Mouse (Mus musculus) MEL (cell line): ENCODE data around the gene Fam181b. TPM values are rescaled to one million over a fixed set of nuclear protein-coding genes. Genes with fewer than 3 reads are reported as not detected.

Experiments
- DNase-seq: peaks from one replicate; pipeline ENCODE4 v3.0.0; 2011; ENCODE audit warnings: low read depth, low spot score
- H3K27ac ChIP-seq: 2 replicates; pipeline ENCODE4 v1.5.1; 2012; ENCODE audit warnings: low read depth, mild to moderate bottlenecking, control low read depth, low read length, moderate library complexity; ENCODE audit not compliant: control insufficient read depth
- H3K27me3 ChIP-seq, 2 experiments: fragments of 150-350 bp in 1 of 2; sonication (generic) in 1 of 2; 2 replicates each; pipeline ENCODE4 v1.6.1; 2012; ENCODE audit warnings: low read length in 2 of 2, mild to moderate bottlenecking in 2 of 2, improper control_type of control experiment in 1 of 2, moderate library complexity in 1 of 2; ENCODE audit not compliant: insufficient read depth in 2 of 2, control insufficient read depth in 1 of 2
- H3K36me3 ChIP-seq, 2 experiments: 2 replicates each; pipeline ENCODE4 v1.6.1; 2012 to 2014; ENCODE audit warnings: low read length in 2 of 2, improper control_type of control experiment in 1 of 2, inconsistent platforms in 1 of 2, mild to moderate bottlenecking in 1 of 2; ENCODE audit not compliant: insufficient read depth in 2 of 2, control insufficient read depth in 1 of 2
- H3K4me1 ChIP-seq, 2 experiments: fragments of 150-350 bp in 1 of 2; sonication (generic) in 1 of 2; 2 replicates each; pipeline ENCODE4 v1.6.1; 2012; ENCODE audit warnings: low read length in 2 of 2, improper control_type of control experiment in 1 of 2, mild to moderate bottlenecking in 1 of 2; ENCODE audit not compliant: insufficient read depth in 2 of 2, control insufficient read depth in 1 of 2
- H3K4me3 ChIP-seq, 2 experiments: fragments of 150-350 bp in 1 of 2; sonication (generic) in 1 of 2; 2 replicates each; pipeline ENCODE4 v1.5.1; 2012; ENCODE audit warnings: low read depth in 2 of 2, low read length in 2 of 2, mild to moderate bottlenecking in 2 of 2, moderate library complexity in 2 of 2, control low read depth in 1 of 2, improper control_type of control experiment in 1 of 2; ENCODE audit not compliant: control insufficient read depth in 1 of 2, insufficient read depth in 1 of 2
- H3K79me2 ChIP-seq: 2 replicates; pipeline ENCODE4 v1.6.1; 2012; ENCODE audit warnings: mild to moderate bottlenecking, low read length, moderate library complexity; ENCODE audit not compliant: control insufficient read depth, poor library complexity, insufficient read depth
- H3K9ac ChIP-seq: 2 replicates; pipeline ENCODE4 v1.6.1; 2012; ENCODE audit warnings: low read depth, mild to moderate bottlenecking, control low read depth, low read length, moderate library complexity; ENCODE audit not compliant: control insufficient read depth, poor library complexity, severe bottlenecking
- H3K9me3 ChIP-seq: fragments of 150-350 bp; sonication (generic); replicated peaks from 2 replicates; pipeline ENCODE4 v1.6.1; 2012; ENCODE audit warnings: mild to moderate bottlenecking, low read length, improper control_type of control experiment, moderate library complexity; ENCODE audit not compliant: insufficient read depth
- BHLHE40 ChIP-seq: IDR thresholded peaks from 2 replicates; pipeline ENCODE4 v1.6.1; 2012; ENCODE audit warnings: low read depth, mild to moderate bottlenecking, inconsistent platforms, low read length, improper control_type of control experiment, borderline replicate concordance
- CHD1 ChIP-seq: IDR thresholded peaks from 2 replicates; pipeline ENCODE4 v1.6.1; 2012; ENCODE audit warnings: low read depth, mild to moderate bottlenecking, inconsistent platforms, low read length, improper control_type of control experiment
- CTCF ChIP-seq, 3 experiments: IDR thresholded peaks in 2 of 3; conservative IDR thresholded peaks in 1 of 3; 2 replicates each; pipeline ENCODE4 v1.5.1; 2011 to 2012; ENCODE audit warnings: low read length in 3 of 3, low read depth in 2 of 3, mild to moderate bottlenecking in 2 of 3, improper control_type of control experiment in 1 of 3, inconsistent platforms in 1 of 3, mixed read lengths in 1 of 3, moderate library complexity in 1 of 3; ENCODE audit not compliant: control insufficient read depth in 1 of 3, insufficient read depth in 1 of 3, poor library complexity in 1 of 3, severe bottlenecking in 1 of 3
- ELF1 ChIP-seq: IDR thresholded peaks from 2 replicates; pipeline ENCODE4 v1.6.1; 2014; ENCODE audit warnings: low read depth, mild to moderate bottlenecking, inconsistent platforms, low read length, improper control_type of control experiment, moderate library complexity
- EP300 ChIP-seq, 2 experiments: IDR thresholded peaks; 2 replicates each; pipeline ENCODE4 v1.6.1; 2011; ENCODE audit warnings: improper control_type of control experiment in 2 of 2, low read length in 2 of 2, low read depth in 1 of 2, mild to moderate bottlenecking in 1 of 2
- ETS1 ChIP-seq: IDR thresholded peaks from 2 replicates; pipeline ENCODE4 v1.6.1; 2012; ENCODE audit warnings: low read depth, mild to moderate bottlenecking, inconsistent platforms, low read length, improper control_type of control experiment, moderate library complexity
- HCFC1 ChIP-seq: IDR thresholded peaks from 2 replicates; pipeline ENCODE4 v1.6.1; 2012; ENCODE audit warnings: low read depth, mild to moderate bottlenecking, inconsistent platforms, low read length, improper control_type of control experiment, moderate library complexity
- MAZ ChIP-seq: IDR thresholded peaks from 2 replicates; pipeline ENCODE4 v1.6.1; 2012; ENCODE audit warnings: low read depth, mild to moderate bottlenecking, inconsistent platforms, low read length, improper control_type of control experiment
- NELFE ChIP-seq: IDR thresholded peaks from 2 replicates; pipeline ENCODE4 v1.6.1; 2011; ENCODE audit warnings: low read depth, low read length, improper control_type of control experiment
- POLR2A ChIP-seq, 2 experiments: IDR thresholded peaks; 2 replicates each; pipeline ENCODE4 v1.6.1; 2011 to 2012; ENCODE audit warnings: low read length in 2 of 2, mild to moderate bottlenecking in 2 of 2, control low read depth in 1 of 2, improper control_type of control experiment in 1 of 2, low read depth in 1 of 2, moderate library complexity in 1 of 2; ENCODE audit not compliant: control insufficient read depth in 1 of 2, insufficient read depth in 1 of 2, poor library complexity in 1 of 2
- POLR2AphosphoS2 ChIP-seq: IDR thresholded peaks from 2 replicates; pipeline ENCODE4 v1.6.1; 2011; ENCODE audit warnings: low read length, improper control_type of control experiment
- RAD21 ChIP-seq: IDR thresholded peaks from 2 replicates; pipeline ENCODE4 v1.6.1; 2011; ENCODE audit warnings: mild to moderate bottlenecking, low read depth, low read length, improper control_type of control experiment
- RCOR1 ChIP-seq: IDR thresholded peaks from 2 replicates; pipeline ENCODE4 v1.6.1; 2012; ENCODE audit warnings: low read depth, mild to moderate bottlenecking, inconsistent platforms, low read length, improper control_type of control experiment
- UBTF ChIP-seq: IDR thresholded peaks from 2 replicates; pipeline ENCODE4 v1.6.1; 2012; ENCODE audit warnings: low read depth, mild to moderate bottlenecking, inconsistent platforms, low read length, improper control_type of control experiment, moderate library complexity, borderline replicate concordance; ENCODE audit not compliant: insufficient read depth
- USF1 ChIP-seq: IDR thresholded peaks from 2 replicates; pipeline ENCODE4 v1.6.1; 2014; ENCODE audit warnings: low read depth, mild to moderate bottlenecking, inconsistent platforms, low read length, improper control_type of control experiment, moderate library complexity
- USF2 ChIP-seq, 2 experiments: IDR thresholded peaks; 2 replicates each; pipeline ENCODE4 v1.6.1; 2011 to 2012; ENCODE audit warnings: improper control_type of control experiment in 2 of 2, low read length in 2 of 2, borderline replicate concordance in 1 of 2, inconsistent platforms in 1 of 2, low read depth in 1 of 2, mild to moderate bottlenecking in 1 of 2; ENCODE audit not compliant: insufficient read depth in 1 of 2
- ZNF384 ChIP-seq: IDR thresholded peaks from 2 replicates; pipeline ENCODE4 v1.6.1; 2012; ENCODE audit warnings: low read depth, mild to moderate bottlenecking, inconsistent platforms, low read length, improper control_type of control experiment
- polyA plus RNA-seq, 2 experiments: library from polyadenylated mRNA; stranded (reverse) in 1 of 2; unstranded in 1 of 2; fragments of >175 nt in 1 of 2; fragments of >200 nt in 1 of 2; gene quantifications; 2 replicates each; pipeline versions ENCODE4 v1.2.1 to v1.2.4; 2012; ENCODE audit warnings: low replicate concordance in 2 of 2, low read depth in 1 of 2; ENCODE audit not compliant: insufficient read length in 2 of 2, insufficient read depth in 1 of 2, missing spikeins in 1 of 2
- total RNA-seq: library from RNA; depleted of rRNA; stranded (reverse); fragments of 300-350 nt; gene quantifications from 2 replicates; pipeline ENCODE4 v1.2.3, GENCODE M21; 2012

Gene Fam181b
- total and polyA plus RNA-seq, 3 experiments: not detected

- Histone ChIP-seq H3K4me1 (no peaks in the 10 kb centered on the region), H3K4me3 (no peak overlapping the region), H3K27ac (no peak overlapping the region), H3K9me3 (no peaks in the 10 kb centered on the region), H3K36me3 (no peaks in the 10 kb centered on the region), H3K9ac (no peak overlapping the region), H3K79me2 (no peaks in the 10 kb centered on the region), H3K27me3 (no peaks in the 10 kb centered on the region)
- TF ChIP-seq CHD1: no peak
- no peak for TF ChIP-seq POLR2AphosphoS2
- TF ChIP-seq ZNF384: no peak
- no peak for TF ChIP-seq RCOR1
- no peak for TF ChIP-seq BHLHE40
- no peak for TF ChIP-seq UBTF
- TF ChIP-seq MAZ: no peak
- TF ChIP-seq RAD21: no peak
- TF ChIP-seq ELF1: no peak
- no peak for TF ChIP-seq ETS1
- TF ChIP-seq USF1: no peak
- no peak for TF ChIP-seq NELFE
- TF ChIP-seq EP300 (IDR thresholded peaks at IDR 0.05; ENCODE audit: low read depth in 1 of 2, low read length in 2 of 2): no peak
- TF ChIP-seq HCFC1: no peak
- DNase-seq: no peak
Measured at GRCm38 (mm10) chr7:93080731-93081430, 1.2 kb downstream of the Fam181b start.

GRCm38 (mm10) chr7:93093371-93094058, 13.8 kb downstream of the Fam181b start:
- H3K4me3 ChIP-seq: no peak overlapping the region
- TF ChIP-seq USF2 (IDR thresholded peaks at IDR 0.05; ENCODE audit: borderline replicate concordance in 1 of 2, insufficient read depth in 1 of 2, low read depth in 1 of 2, low read length in 2 of 2) (no peak), CTCF (IDR thresholded peaks at IDR 0.05 in 2 of 3, conservative IDR thresholded peaks at IDR 0.05 in 1 of 3; ENCODE audit: control insufficient read depth in 1 of 3, insufficient read depth in 1 of 3, low read depth in 2 of 3, low read length in 3 of 3, poor library complexity in 1 of 3, severe bottlenecking in 1 of 3) (no peak), HCFC1 (no peak), EP300 (IDR thresholded peaks at IDR 0.05; ENCODE audit: low read depth in 1 of 2, low read length in 2 of 2) (no peak), POLR2A (IDR thresholded peaks at IDR 0.05; ENCODE audit: control insufficient read depth in 1 of 2, insufficient read depth in 1 of 2, low read depth in 1 of 2, low read length in 2 of 2, poor library complexity in 1 of 2) (no peak)
- no peak overlapping the region for H3K27ac ChIP-seq
- H3K79me2 ChIP-seq: no peaks in the 10 kb centered on the region
- no peaks in the 10 kb centered on the region for H3K36me3 ChIP-seq
- H3K9ac ChIP-seq: no peak overlapping the region
- H3K27me3 ChIP-seq: no peaks in the 10 kb centered on the region
- no peaks in the 10 kb centered on the region for H3K4me1 ChIP-seq
- H3K9me3 ChIP-seq: no peaks in the 10 kb centered on the region
- DNase-seq: peak; percentile 24
